Mouse (Mus musculus): ENCODE measurements around the gene Plpp2.

The Plpp2 gene

GRCm38 (mm10) chr10:79548971-79549723 is 15.6 kb upstream of the Plpp2 start:
- DNase-seq (ENCODE audit: low spot score in 2 of 2), result no peak

DNA sequence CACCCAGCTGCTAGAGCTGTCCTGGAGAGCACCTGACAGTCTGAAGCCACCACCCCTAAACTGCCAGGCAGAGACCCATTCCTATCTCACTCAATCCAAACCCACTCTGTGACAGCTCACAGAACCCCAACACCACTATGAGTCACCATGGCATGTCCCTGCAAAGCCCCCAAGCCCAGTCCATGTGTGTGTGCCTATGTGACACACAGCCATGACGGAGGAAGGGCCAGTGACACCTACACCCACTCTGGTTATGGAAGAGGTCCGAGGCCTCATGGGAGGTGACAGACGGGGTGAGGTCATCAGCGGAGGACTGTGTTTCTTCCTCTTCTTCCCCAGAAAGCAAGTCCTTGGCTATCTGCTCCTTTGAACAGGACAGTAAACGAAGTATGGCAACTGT is 14.9 kb upstream of the Plpp2 start:
- DNase-seq (ENCODE audit: low spot score in 2 of 2), result no peak

DNA sequence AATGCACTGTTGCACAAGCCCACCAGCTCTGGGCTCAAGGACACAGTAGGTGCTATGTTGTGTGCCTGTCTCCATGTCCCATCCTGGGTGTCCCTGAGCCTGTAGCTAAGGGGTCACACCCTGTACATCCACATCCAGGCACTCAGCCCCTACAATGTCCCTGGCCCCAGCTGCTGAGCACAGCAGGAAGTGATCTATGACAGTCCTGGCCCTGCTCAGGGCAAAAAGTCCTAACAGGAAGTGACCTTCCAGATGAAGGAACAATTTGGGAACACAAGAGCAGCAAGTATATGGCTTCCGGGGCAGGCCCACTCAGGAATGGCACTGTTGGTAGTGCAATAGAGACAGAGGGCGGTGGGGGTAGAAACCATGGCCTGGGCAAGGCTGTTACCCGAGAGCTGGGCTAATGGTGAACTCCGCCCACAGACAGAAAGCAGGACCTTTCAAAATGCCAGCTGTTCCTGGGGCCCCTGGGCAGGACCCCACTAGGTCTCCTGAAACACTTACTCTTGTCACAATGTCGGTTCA is 13.6 kb upstream of the Plpp2 start:
- DNase-seq (ENCODE audit: low spot score in 2 of 2), result no peak

DNA sequence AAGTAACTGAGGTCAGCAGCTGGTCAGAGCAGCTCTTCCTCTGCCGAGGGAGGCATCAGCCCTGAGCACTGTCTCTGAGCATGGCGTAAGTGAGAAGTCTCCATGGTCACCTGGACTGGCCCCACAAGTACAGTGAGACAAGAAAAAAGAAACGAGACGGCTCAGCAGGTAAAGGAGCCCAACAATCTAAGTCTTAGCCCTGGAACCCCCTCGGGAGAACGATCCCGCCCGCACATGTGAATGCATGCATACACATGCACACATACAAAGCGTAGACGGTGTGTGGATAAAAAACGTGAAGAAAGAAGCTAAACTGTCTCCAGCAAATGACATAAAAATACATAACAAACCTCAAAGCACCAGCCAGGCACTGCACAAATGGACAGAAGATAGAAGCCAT is 12.9 kb upstream of the Plpp2 start:
- DNase-seq (ENCODE audit: low spot score in 2 of 2), result no peak

DNA sequence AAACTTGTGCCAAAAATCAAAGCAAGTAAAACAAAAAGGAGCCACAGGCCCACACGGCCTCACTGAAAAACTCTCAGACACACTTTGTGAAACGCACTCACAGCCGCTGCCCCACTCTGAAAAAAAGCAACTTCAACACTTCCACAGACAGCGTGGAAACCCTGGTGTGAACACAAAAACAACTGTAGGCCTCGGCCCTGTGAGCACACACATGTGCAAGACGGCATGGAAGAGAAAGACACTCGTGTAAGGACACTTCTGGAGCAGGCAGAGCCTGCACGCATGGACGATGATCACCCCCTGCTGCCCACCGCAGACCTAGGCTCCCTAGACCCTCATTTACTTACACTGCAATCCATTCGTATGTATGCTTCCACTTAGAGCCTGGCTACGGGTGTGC is 12.3 kb upstream of the Plpp2 start:
- no peak for DNase-seq (ENCODE audit: low spot score in 2 of 2)

DNA sequence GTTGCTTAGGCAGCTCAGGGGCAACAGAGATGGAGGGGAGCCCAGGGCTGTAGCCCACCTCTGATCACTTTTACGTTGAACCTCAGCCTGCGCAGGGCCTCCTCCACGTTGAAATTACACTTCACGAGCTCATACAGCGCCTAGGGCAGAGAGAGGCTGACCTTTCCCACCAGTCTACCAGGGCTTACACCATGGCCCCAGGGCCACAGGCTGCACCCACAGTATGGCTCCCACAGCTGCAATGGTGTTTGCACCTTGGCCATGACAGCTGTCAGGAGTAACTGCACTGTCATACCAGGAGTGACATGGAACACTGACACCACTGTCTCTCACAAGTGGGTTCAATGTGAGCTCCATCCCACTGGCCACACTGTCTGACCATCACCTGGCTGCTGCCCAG is 11.0 kb upstream of the Plpp2 start:
- DNase-seq (ENCODE audit: low spot score in 2 of 2), result no peak

DNA sequence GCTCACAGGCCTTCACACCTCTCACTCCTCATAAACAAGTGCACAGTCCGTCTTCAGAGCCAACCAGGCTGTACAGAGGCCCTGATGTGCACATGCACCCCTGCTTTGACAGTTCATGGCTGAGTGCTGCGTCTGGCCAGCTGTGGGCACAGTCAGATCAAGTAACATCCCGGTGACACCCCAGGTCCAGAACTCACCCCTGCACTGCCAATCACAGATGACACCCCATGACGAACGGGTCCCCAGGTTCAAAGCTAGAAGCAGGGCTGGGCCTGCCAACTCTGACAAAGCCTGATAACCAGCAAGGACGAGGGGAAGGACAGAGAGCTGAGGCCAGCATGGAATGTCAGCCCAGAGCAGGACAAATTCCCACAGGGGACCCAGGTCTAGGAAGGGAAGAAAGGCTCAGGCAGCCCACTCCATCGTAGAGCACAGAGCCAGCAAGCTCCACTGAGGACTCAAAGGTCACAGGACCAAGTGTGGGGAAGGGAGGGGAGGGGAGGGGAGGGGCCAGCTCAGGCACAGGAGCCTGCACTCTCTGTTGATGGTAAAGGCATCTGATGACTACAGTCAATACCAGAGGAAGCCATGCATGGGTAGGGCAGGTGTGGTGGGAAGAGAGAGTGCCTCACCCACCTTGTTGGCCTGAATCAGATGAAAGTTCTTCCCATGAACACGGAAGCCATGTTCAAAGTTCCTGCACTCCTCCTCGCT is 10.4 kb upstream of the Plpp2 start:
- DNase-seq (ENCODE audit: low spot score in 2 of 2), result no peak

GRCm38 (mm10) chr10:79542171-79542570 is 8.6 kb upstream of the Plpp2 start:
- DNase-seq (ENCODE audit: low spot score in 2 of 2), result no peak

- no peak for DNase-seq (ENCODE audit: low spot score in 2 of 2)
These were observed 7.9 kb upstream of the Plpp2 start for GRCm38 (mm10) chr10:79541522-79541921.

GRCm38 (mm10) chr10:79540746-79541145 is 7.2 kb upstream of the Plpp2 start:
- no peak for DNase-seq (ENCODE audit: low spot score in 2 of 2)

GRCm38 (mm10) chr10:79539701-79540495 is 6.3 kb upstream of the Plpp2 start:
- DNase-seq (ENCODE audit: low spot score in 2 of 2), result no peak

DNA sequence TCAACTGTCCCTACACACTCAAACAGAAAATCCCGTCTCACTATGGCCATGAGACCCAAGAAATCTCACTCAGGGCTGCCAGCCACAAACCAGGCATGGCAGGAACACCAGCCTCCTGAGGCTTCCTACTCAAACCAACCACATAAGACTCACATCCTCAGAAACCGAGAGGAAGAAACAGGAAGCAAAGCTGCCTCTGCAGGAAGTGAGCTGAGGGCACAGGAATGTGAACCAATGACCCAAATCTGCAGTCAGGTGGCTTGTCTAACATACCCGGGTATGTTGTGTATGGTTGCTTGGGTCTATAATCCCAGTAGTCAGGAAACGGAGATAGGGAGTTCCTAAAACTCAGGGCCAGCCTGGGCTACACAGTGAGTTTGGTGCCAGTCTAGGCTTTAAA is 5.3 kb upstream of the Plpp2 start:
- no peak for DNase-seq (ENCODE audit: low spot score in 2 of 2)

GRCm38 (mm10) chr10:79538323-79538722 is 4.7 kb upstream of the Plpp2 start:
- DNase-seq (ENCODE audit: low spot score in 2 of 2), result no peak

GRCm38 (mm10) chr10:79537781-79538180 is 4.2 kb upstream of the Plpp2 start:
- DNase-seq (ENCODE audit: low spot score in 2 of 2), result no peak

DNA sequence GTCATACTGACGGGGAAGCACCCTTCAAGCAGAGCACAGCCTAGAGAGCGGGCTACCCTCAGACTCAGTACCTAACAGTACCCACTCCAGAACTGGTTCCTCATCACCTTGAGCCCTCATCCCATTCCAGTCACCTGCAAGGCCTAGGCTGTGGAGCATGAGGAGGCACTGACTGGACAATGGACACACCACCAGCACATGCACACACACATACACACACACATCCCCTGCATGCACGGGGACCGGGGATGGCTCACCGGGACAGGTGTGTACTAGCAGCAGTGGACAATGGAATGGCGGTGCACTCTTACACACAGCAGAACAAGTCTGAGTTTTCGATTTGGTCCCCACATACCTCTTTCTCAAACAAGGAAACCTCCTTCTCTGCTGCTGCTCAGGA is 3.7 kb upstream of the Plpp2 start:
- DNase-seq (ENCODE audit: low spot score in 2 of 2), result no peak

DNA sequence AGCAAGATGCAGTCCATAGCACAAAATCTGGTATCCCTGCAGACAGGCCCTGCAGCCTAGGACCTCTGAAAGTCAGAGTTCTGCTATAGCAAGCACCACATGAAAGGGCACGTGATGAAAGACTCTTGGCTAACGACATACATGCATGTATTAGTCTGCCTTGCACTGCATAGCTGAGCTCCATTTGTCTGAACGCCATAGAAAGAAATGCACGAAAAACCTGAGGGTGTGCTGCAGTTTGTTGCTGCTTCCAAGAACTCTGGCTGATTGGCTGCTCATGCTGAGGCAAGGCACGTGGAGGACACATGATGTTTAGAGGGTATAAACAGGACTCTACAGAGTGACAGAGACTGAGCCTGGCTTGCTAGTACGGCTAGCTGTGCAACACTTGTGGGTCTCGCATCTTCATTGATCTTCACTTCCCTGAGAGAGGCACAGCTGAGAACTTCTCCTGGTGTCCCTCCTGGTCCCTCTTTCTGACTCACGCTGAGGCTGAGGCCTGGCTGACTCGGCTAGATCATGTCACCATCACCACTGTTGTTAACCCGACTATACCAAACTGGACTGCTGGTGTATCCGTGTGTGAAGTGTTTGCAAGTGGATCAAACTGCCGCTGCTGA is 3.0 kb upstream of the Plpp2 start:
- DNase-seq (ENCODE audit: low spot score in 2 of 2), result no peak

DNA sequence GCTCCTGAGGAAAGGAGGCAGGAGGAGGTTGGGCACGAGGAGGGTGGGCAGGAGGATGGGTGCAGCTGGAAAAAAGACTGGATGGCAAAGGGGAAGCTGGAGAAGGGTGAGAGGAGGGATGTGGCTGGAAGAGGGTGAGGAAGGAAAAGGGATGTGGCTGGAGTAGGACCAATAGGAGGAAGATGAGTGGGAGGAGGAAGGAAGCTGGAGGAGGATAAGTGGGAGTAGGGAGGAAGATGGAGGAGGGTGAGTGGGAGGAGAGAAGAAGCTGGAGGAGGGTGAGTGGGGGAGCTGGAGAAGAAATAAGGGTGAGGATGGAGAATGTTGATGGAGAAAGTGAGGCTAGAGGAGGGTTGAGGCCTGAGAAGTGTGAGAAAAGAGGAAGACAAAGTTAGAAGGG is 1.8 kb upstream of the Plpp2 start:
- DNase-seq (ENCODE audit: low spot score in 2 of 2), result no peak

DNA sequence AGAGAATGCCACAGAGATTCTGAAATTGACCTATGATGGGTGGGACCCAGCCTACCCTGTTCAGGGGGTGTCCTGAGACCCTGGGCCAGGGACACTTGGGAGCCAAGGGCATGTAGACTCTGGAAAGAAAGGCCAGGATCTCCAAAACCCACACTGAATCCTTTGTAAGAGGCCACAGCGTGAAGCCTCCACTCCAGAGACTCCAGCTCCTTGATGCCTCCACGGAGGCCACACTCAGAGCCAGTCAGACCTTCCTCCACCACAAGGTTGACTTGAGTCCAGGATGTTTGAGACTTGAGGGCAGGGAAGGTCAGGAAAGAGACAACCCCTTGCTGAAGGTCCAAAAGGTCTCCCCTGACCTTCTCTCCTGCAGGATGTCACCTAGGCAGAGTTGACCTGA is 830 bp upstream of the Plpp2 start:
- DNase-seq (ENCODE audit: low spot score in 2 of 2), result peak in 1 of 2 experiments; percentile 3

- DNase-seq (ENCODE audit: low spot score in 2 of 2), result peak in 1 of 2 experiments; percentile 2
These were observed 918 bp downstream of the Plpp2 start for GRCm38 (mm10) chr10:79532678-79533077.

DNA sequence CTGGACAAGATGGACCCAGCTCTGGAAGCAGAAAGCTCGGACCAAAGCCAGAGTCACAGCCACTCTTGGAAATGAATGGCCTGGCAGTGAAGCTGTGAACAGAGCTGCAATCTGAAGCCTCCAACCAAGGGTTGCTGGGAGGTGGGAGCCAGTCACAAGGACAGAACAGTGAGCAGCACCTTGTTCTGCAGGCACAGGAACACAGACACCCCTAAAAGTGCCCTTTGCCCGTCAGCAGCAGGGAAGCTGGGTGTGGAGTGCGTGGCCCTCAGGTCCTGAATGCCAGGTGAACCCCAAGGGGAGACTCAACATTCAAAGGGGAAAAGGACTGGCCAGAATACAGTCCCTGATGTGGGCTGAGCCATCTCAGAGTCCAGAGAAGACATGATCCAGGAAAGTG is 2.0 kb downstream of the Plpp2 start:
- peak in 1 of 2 experiments; percentile 2 for DNase-seq (ENCODE audit: low spot score in 2 of 2)

GRCm38 (mm10) chr10:79530721-79531120 is 2.9 kb downstream of the Plpp2 start:
- no peak for DNase-seq (ENCODE audit: low spot score in 2 of 2)

DNA sequence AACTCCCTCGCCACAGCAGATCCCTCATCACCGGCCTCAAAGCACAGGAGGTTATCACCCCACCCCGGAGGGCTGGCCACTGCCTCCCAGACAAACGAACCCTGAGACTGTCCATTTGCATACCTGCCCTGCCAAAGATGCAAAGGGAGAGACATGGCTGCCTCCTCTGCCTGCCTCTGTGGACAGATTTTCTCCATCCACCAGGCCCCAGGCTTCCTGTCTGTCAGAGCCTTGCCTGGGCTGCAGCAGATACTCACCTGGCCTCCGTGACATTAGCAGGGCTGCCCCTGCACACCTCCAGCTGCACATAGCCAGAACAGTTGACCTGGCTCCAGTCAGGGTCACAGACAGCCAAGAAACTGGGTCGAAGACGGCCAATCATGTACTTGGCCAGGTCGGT is 3.4 kb downstream of the Plpp2 start:
- DNase-seq (ENCODE audit: low spot score in 2 of 2), result peak in 1 of 2 experiments; percentile 3
